Mouse (Mus musculus) neutrophil, adult 5-6 weeks (primary cell): ENCODE data around the gene Oaf. TPM values are rescaled to one million over a fixed set of nuclear protein-coding genes. Genes with fewer than 3 reads are reported as not detected.

Experiments
- ATAC-seq: fragments of 151-379, 151-347 bp; 2 replicates; pipeline ENCODE4 v1.8.0; 2017; ENCODE audit warnings: mild to moderate bottlenecking, moderate TSS enrichment; ENCODE audit not compliant: insufficient number of reproducible peaks, poor library complexity, low FRiP score, severe bottlenecking; ENCODE audit errors: extremely low read depth
- total RNA-seq: library from RNA; stranded (forward); fragments of 200-1000 nt; gene quantifications from 2 replicates; pipeline ENCODE4 v1.2.3, GENCODE M21; 2017

Gene Oaf
- 0.25 TPM in 1 of 2 replicates, not detected in the other for total RNA-seq

GRCm38 (mm10) chr9:43239712-43240593 lies at the start of gene Oaf:
TSS of gene Oaf (minus strand) at chr9:43239911.
- no peak; the same call in 1 of the 2 replicates for ATAC-seq

- ATAC-seq = no peak
These were observed 47.2 kb upstream of the Oaf start for GRCm38 (mm10) chr9:43286870-43287269.

GRCm38 (mm10) chr9:43285281-43285680 lies 45.6 kb upstream of the Oaf start:
- no peak for ATAC-seq

- ATAC-seq = 0 out of 2 replicates have a peak, but pooled peaks have one; percentile 17
These were observed 44.6 kb upstream of the Oaf start for GRCm38 (mm10) chr9:43284284-43284683.

- ATAC-seq = no peak
These were observed 34.0 kb upstream of the Oaf start for GRCm38 (mm10) chr9:43273735-43274134.

GRCm38 (mm10) chr9:43271761-43272518 lies 32.2 kb upstream of the Oaf start:
- no peak for ATAC-seq

GRCm38 (mm10) chr9:43270723-43271252 lies 31.1 kb upstream of the Oaf start:
- ATAC-seq = no peak

- no peak for ATAC-seq
These were observed 29.5 kb upstream of the Oaf start for GRCm38 (mm10) chr9:43269166-43269565.

GRCm38 (mm10) chr9:43267357-43267756 lies 27.6 kb upstream of the Oaf start:
- ATAC-seq = no peak

- ATAC-seq = no peak
These were observed 25.5 kb upstream of the Oaf start for GRCm38 (mm10) chr9:43265194-43265593.

GRCm38 (mm10) chr9:43263946-43264451 lies 24.3 kb upstream of the Oaf start:
- ATAC-seq = no peak

GRCm38 (mm10) chr9:43262811-43263550 lies 23.3 kb upstream of the Oaf start:
- ATAC-seq = no peak

- ATAC-seq = no peak
These were observed 22.7 kb upstream of the Oaf start for GRCm38 (mm10) chr9:43262390-43262789.

- ATAC-seq = no peak
These were observed 22.2 kb upstream of the Oaf start for GRCm38 (mm10) chr9:43261941-43262340.

- no peak for ATAC-seq
These were observed 21.6 kb upstream of the Oaf start for GRCm38 (mm10) chr9:43261124-43261907.

- no peak for ATAC-seq
These were observed 20.9 kb upstream of the Oaf start for GRCm38 (mm10) chr9:43260661-43261060.

- ATAC-seq = no peak
These were observed 13.6 kb upstream of the Oaf start for GRCm38 (mm10) chr9:43253271-43253681.

- ATAC-seq = no peak
These were observed 13.1 kb upstream of the Oaf start for GRCm38 (mm10) chr9:43252790-43253189.
